Mouse (Mus musculus): ENCODE results near the gene Yy1.

DNA sequence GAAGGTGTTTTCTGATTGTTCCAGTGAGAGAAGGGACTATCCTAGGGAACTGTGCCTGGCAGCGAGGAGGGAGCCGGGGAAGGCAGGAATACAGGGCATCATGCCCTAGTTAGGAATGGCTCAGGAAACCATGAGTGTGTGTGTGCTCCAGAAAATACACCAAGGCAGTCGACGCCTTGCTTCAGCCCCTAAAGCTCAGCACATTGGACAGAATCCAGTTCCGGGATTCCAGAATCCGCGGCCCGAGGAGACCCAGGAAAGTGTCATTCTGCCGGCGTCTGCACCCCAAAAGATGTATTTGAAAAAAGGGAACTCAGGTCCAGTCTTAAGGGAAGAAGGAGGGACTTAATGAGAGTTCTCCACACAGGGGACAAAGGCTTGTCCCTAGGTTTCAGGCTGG is 26.5 kb upstream of the Yy1 start:
- TF ChIP-seq POLR2A (IDR thresholded peaks at IDR 0.05; ENCODE audit: extremely low read depth, insufficient read depth, low read length): no peak
- TF ChIP-seq CTCF (IDR thresholded peaks at IDR 0.05; ENCODE audit: extremely low read depth, insufficient read depth, low read length): no peak

Data from cortical plate, adult 2 months (tissue).